Mouse (Mus musculus) heart, postnatal 36 days (tissue): ENCODE measurements around the gene Braf. TPM values are rescaled to one million over a fixed set of nuclear protein-coding genes. Genes with fewer than 3 reads are reported as not detected.

ENCODE experiments used
- DNase-seq, 2 experiments: peaks; one replicate each; pipeline ENCODE4 v3.0.0; 2021 to 2022
- intact Hi-C: fragments of 180-260 bp; cut with DNase I; formaldehyde crosslinking; loops from one replicate; pipeline ENCODE4 v1.15.1; 2025
- total RNA-seq, 2 experiments: library from RNA; stranded (reverse); gene quantifications; 2 replicates each; pipeline ENCODE4 v1.2.3; 2021

The Braf gene
- total RNA-seq, 2 experiments from 2014 or later, result 14.7 to 20.8 TPM

DNA sequence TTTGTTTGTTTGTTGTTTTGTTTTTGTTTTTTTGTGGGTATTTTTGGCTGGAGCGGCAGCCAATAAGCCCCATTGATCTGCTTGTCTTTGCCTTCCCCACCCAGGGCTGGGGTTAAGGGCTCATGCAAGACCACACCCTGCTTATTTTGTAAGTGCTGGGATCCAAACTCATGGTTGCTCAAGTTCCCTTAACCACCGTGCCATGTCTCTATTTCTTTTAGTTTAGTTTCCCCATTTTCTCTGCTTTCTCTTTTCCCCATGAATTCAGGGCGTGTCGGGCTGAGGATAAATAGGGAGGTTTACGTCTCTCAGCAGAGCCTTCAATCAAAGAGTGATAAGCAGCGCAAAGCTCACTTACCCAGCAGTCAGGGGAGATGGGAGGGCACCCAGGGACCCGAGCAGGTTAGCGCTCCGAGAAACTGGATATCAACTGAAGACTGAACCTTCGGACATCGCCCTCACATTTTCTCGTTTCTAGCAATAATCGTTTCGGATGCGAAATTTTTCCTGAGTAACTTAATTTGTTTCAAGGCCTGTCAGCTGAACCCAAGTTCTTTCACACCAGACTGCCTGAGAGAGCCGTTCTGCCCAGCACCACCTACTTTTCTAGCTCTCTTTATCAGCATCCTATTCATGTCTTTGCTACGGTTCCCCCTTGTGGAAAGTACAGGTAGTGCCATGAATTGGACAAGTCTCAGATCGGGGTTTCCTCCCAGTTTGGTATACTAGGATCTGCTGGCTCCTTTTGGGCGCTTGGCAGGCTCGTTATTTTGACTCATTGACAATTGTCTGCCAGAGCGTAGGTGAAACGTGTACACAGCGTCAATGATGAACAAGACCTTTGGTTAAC lies 162.9 kb downstream of the Braf start:
- intact Hi-C loops, result loop anchor here (1.0 to 5.0 kb wide), 2 partner anchors 99 to 145 kb away; no protein-coding TSS in a partner anchor
- DNase-seq, result peak; percentile 78 to 79

DNA sequence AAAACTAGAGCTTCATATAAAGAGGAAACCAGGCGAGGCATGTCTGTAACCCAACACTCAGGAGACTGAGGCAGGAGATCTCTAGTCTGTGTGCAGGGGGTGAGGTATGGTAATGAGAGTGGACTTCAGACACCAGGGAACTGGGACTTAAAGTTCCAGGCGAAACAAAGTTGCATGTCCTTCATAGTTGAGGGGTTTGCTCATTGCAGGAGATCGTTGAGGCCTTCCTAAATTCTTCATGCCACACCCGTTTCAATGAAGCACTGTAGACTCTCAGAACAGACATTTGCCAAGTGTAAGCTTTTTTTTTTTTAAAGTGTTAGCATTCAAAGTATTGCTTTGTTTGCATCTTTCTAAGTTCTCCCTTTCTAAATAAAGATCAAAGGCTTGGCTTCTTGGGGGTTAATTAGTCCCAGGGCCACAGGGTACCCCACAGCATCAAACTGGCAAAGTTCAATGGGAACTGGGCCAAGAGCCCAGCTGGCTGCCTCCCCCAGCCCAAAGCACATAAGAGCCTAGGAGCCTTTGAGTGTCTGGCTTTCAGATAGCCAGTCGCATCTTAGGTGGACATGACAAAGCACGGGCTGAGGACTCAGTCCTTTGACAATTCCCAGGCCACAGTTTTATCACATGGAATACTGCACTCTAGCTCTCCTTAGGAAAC lies 165.9 kb downstream of the Braf start:
- intact Hi-C loops, result loop anchor here (5.0 kb wide), 1 partner anchor 42 kb away; no protein-coding TSS in a partner anchor
- DNase-seq, result no peak

- intact Hi-C loops, result loop anchor here (5.0 kb wide), 1 partner anchor 40 kb away; no protein-coding TSS in a partner anchor
- peak; percentile 75 to 85 for DNase-seq
Observed at GRCm38 (mm10) chr6:39557723-39558261, 167.5 kb downstream of the Braf start, which contains the start of gene Dennd2a. Gene Dennd2a, minus strand, starts transcription at chr6:39557867.

- peak; percentile 51 to 66 for DNase-seq
- intact Hi-C loops, result loop anchor here (5.0 kb wide), 1 partner anchor 40 kb away; no protein-coding TSS in a partner anchor
Observed at GRCm38 (mm10) chr6:39556900-39557659, 168.2 kb downstream of the Braf start.

GRCm38 (mm10) chr6:39555648-39555945 lies 169.7 kb downstream of the Braf start:
- no peak for DNase-seq
- intact Hi-C loops, result loop anchor here (5.0 kb wide), 1 partner anchor 38 kb away; no protein-coding TSS in a partner anchor

DNA sequence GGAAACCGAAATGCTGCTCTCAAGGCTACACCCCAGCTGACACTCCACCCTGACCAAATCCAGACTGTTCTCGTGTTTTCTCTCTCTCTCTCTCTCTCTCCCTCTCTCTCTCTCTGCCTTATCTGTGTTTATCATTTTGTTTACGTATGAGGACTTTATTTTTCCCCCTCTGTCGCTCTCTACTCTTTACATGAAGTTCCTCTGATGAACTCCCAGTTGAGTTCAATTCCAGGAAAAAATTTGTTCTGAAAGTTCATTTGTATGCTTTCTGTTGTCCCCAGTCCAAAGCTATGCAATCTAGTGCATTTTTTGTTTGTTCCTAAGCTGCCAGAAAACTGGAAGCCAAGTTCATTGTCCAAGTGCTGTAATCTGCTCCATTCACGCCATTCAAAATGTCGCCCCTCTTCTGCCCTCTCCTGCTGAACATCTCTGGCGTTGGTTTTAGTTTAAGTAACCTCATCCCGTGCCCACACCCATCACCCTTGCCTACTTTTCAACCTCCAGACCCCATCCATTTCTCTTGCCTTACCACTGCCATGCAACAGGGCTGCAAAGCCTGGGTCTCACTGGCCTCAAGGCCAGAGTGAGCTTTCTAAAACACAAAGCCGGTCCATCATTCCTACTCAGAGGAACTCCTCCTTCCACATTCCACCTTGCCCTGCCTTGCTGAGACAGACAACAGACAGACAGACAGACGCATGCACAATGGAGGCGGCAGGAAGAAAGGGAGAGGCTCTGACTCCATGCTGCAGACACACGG lies 170.2 kb downstream of the Braf start:
- no peak for DNase-seq
- intact Hi-C loops, result loop anchor here (5.0 kb wide), 1 partner anchor 38 kb away; no protein-coding TSS in a partner anchor

Other genes starting within 250 kb of the Braf start
- gene Dennd2a, start 167.6 kb downstream of the Braf start, total RNA-seq, result 1 to 10 TPM; 6.8 to 7.4 TPM
- 10 to 100 TPM; 14.0 to 15.8 TPM for gene Adck2, start 151.6 kb downstream of the Braf start, total RNA-seq
- gene Gm42420, start 139.7 kb downstream of the Braf start, total RNA-seq, result under 1 TPM in 1 of 2 experiments, not detected in 1; 0.72 TPM
- gene Ndufb2, start 132.9 kb downstream of the Braf start, total RNA-seq, result 100 to 1,000 TPM; 703 to 715 TPM
- 100 to 1,000 TPM in 1 of 2 experiments, 10 to 100 TPM in 1; 96.8 to 106 TPM for gene Mrps33, start 85.5 kb upstream of the Braf start, total RNA-seq
- gene Tmem178b, start 147.8 kb upstream of the Braf start, total RNA-seq, result under 1 TPM; 0.36 to 0.60 TPM